Mouse (Mus musculus): Measurements from ENCODE around the gene Nubp1.

DNA sequence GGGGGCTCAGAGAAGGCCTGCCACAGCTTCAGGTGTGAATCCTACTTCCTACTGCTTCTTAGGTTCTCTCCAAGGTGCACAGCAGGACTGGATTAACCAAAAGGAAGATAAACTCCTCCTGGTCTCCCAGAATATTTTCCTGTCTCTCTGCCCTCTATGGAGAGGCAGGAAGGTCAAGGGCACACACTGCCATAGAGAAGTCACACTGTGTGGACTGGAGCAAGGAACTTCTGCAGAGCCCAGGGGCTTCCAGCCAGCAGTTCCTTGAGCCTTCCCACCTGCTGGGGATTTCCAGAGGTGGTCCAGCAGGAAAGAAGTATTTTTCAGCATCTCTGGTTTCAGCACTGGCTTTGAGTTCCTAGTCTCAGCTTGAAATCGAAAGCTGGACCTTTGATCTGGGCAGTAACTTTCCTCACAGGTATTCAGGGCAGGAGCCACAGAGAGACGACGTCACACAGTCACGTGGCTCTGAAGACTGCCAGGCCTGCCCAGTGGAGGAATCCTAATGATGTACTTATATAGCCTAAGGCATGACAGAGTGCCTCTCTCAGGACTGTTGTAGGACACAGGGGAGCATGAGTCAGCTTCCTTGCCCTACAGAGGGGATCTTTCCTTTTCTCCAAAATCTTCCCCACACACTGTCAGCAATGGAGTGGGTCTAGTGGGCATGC is 53.4 kb downstream of the Nubp1 start:
- TF ChIP-seq CTCF (conservative IDR thresholded peaks at IDR 0.05; ENCODE audit: low read length) (no peak), NANOG (IDR thresholded peaks at IDR 0.05; ENCODE audit: borderline replicate concordance, low read length) (no peak)
